Mouse (Mus musculus): ENCODE measurements around the gene Numa1. TPM values are rescaled to one million over a fixed set of nuclear protein-coding genes. Genes with fewer than 3 reads are reported as not detected.
"Not testable (repeated sequence)": the region's sequence is repeated elsewhere in the genome, so short reads cannot be mapped to it uniquely, and the experiment has no call there.

The Numa1 gene
- total RNA-seq, 2 experiments from 2014 or later = 153 to 161 TPM

DNA sequence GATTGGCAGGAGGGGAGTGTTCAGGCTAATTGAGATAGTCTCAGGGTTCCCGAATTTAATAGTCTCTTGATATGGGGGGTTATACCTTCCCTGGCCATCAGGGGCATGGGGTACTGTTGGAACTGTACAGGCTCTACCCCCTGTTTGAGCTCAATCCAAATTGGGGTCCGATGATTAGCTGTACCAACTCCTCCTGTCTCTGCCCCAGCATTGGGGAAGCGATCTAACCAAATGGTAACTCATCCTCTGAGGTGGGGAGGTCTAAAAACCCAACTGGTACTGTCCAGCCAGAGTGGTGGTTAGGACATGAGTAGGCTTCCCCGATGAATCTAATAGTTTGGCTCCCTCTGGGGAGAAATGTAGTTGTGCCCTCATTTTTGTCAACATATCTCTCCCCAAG lies 3.1 kb downstream of the Numa1 start:
- no peak for DNase-seq

GRCm38 (mm10) chr7:101937569-101937968 lies 3.7 kb downstream of the Numa1 start:
- no peak for DNase-seq

GRCm38 (mm10) chr7:101938348-101938747 lies 4.4 kb downstream of the Numa1 start:
- no peak for DNase-seq

GRCm38 (mm10) chr7:101939758-101940157 lies 5.8 kb downstream of the Numa1 start:
- DNase-seq = no peak

- DNase-seq = not testable (repeated sequence)
Measured at GRCm38 (mm10) chr7:101949008-101949407, 15.1 kb downstream of the Numa1 start.

DNA sequence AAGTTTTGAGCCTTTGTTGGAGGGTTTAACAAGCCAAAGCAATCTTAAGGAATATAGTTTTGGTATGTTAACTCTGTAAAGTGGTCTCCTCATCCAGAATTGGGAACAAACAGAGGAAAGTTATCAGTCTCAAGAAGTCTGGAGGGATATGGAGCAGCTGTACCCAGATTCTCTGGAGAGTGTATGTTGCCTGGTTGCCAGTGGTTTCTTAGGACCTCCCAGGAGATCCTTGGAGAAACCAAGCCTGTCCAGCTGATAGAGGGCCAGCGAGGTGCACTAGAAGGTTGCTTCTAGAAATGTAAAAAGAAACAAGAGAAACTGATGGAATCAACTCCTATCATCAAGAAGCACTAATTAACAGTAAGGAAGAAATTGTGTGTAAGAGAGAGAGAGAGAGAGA lies 17.7 kb downstream of the Numa1 start:
- DNase-seq = no peak

- no peak for DNase-seq
Measured at GRCm38 (mm10) chr7:101952098-101952497, 18.2 kb downstream of the Numa1 start.

DNA sequence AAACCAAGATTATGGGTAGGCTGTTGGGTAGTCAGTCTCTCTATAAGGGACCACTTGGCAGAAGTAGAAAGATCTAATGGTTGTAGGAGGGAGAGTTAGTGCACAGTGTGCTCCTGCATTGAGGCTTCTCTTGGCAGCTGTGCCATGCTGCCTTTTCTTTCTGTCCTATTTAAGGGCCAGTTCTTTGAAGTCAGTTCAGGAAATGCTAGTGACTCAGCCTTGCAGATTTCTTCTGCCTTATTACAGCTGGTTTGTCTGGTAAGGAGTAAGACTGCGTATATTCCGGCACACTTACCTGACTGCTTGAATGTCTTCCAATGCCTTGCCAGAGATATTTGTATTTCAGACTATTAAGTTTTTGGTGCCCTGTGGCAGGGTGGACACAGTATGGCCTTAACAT lies 20.3 kb downstream of the Numa1 start:
- DNase-seq = peak in 1 of 2 experiments; percentile 35

- DNase-seq = no peak
Measured at GRCm38 (mm10) chr7:101955276-101955675, 21.4 kb downstream of the Numa1 start.

DNA sequence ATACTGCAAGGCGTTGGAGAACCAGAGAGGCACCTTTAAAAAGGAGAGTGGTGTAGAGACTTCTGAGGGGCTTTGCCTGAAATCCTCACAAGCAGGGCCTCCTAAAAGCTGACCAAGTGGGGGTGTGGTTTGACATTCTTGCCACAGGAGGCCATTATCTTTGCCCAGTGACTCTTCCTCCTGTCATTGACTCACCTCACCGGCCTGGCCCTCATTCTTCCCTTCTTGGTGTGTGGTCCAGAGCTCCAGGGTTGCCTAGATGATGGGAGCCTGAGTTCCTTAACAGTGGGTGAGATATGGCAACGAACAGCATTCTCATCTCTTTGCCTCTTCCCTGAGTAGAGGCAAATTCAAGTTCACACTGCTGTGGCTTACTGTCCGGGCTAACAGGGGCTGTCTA lies 22.0 kb downstream of the Numa1 start:
- DNase-seq = peak in 1 of 2 experiments; percentile 20

- no peak for DNase-seq
Measured at GRCm38 (mm10) chr7:101956481-101956880, 22.6 kb downstream of the Numa1 start.

GRCm38 (mm10) chr7:101956911-101957310 lies 23.0 kb downstream of the Numa1 start:
- DNase-seq = peak; percentile 53 to 63

DNA sequence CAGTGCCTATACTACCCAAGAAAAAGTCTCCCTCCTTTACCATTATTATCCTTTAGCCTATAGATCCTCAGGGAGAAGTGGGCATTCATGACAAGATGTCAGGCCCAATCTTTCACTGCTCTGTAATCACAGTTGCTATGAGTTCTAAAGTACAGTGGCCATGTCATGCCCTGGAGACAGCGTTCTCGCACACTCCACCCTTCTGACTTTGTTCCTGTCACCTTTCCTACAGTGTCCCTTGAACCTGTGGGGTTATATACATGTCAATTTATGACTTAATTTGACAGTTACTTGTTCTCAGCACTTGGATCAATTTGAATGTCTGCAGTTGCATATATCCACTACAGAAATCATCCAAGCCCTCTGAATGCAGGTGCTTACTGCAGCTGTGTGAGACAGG lies 28.9 kb downstream of the Numa1 start:
- DNase-seq = no peak

GRCm38 (mm10) chr7:101963621-101964020 lies 29.7 kb downstream of the Numa1 start:
- no peak for DNase-seq

- DNase-seq = peak; percentile 48 to 55
Measured at GRCm38 (mm10) chr7:101964551-101964950, 30.6 kb downstream of the Numa1 start.

GRCm38 (mm10) chr7:101965606-101966005 lies 31.7 kb downstream of the Numa1 start:
- peak in 1 of 2 experiments; percentile 34 for DNase-seq

DNA sequence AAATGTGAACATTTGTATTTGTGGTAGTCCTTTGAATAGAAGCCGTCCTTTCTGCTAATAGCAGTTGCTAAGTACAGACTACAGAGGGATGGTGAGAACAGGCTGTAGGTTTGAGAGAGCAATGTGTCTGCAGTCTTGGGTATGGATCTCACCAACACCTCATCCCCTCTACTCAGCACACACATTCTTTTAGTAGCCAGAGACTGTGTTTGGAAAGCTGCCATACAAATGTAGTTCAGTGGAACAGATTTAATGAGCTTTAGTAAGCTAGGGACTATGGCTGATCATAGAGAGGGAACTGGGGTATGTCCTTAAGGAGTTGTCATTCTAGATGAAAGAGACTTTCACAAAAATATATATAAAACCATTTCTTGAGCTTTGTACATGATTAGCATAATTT lies 33.3 kb downstream of the Numa1 start:
- no peak for DNase-seq

GRCm38 (mm10) chr7:101968751-101969150 lies 34.8 kb downstream of the Numa1 start:
- no peak for DNase-seq

GRCm38 (mm10) chr7:101969694-101970428 lies 36.0 kb downstream of the Numa1 start:
- DNase-seq = peak; percentile 91 to 95

GRCm38 (mm10) chr7:101970429-101970775 lies 36.5 kb downstream of the Numa1 start:
- DNase-seq = peak; percentile 93 to 94

DNA sequence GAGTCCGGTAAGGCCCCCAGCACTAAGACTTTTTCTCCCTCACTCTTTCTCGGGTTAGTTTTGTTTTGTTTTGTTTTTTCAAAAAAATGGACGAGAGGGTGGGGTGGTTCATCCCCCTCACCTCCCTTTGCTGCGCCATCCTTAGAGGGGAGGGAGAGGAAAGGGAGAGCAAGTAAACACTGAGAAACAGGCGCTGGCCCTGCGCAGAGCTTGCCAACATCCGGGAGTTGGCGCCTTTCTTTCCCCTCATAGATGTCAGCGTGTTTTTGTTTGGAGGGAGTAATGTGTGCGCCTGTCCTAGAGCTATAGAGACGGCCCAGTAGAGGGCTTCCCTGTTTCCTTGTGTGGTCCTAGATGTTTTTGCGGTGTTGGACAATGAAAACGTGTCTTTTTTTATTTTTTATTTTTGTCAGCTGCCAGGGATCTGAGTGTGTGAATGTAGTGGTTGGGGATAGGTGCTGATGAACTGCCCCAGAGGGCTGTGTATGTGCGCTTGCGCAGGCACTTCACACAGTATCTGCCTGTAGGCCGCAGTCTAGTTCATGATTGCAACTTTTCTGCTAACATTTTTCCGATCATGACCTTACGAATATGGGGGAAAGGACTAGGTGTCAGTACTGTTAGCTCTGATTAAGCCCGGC lies 37.0 kb downstream of the Numa1 start:
- peak; percentile 78 to 84 for DNase-seq

DNA sequence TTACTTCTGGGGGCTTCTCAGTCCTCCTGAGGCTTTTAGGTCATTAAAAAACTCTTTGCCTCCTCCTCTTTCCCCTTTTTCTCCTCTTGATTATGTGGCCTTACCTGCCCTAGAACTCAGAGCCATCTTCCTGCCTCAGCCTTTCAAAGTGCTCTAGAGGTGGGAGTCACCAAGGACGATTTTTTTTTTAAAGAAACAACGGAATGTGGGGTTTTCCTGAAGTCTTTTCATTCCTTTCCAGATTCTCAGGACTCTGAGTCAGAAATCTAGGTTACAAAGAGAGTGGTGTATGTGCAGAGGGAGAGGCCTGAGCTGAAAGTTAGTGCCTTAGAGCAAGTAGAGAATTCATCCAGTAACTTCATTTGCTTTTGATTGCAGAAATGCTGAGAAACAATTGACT lies 37.8 kb downstream of the Numa1 start:
- no peak for DNase-seq

GRCm38 (mm10) chr7:101973730-101974129 lies 39.8 kb downstream of the Numa1 start:
- DNase-seq = no peak

DNA sequence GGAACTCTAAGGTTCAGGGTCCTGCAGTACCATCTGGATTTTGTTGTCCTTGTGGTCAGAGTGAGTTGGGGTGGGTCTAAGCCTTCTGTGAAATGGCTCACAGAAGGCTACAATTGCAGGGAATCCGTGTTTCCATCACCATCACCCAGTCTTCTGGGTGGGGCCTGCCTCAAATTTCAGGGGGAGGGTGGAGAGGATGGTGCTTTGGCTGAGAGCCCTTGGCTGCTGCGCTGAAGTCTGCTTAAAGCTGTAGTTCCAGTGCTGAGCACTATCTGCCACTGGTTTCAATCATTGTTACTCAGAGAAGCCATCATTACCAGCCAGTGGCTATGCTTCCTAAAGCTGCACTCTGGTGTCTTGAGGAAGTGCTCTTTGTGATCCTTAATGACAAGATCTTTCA lies 40.6 kb downstream of the Numa1 start:
- peak; percentile 33 to 60 for DNase-seq
